Mouse (Mus musculus): ENCODE data around the gene Fam198a.
A peak's percentile ranks its signal among the peaks of the same experiment; 100 is the strongest.
"Not testable (repeated sequence)": the region's sequence is repeated elsewhere in the genome, so short reads cannot be mapped to it uniquely, and the experiment has no call there.

Gene Fam198a

GRCm38 (mm10) chr9:121982665-121983064 lies 31.9 kb downstream of the Fam198a start:
- DNase-seq (ENCODE audit: low spot score) = no peak

DNA sequence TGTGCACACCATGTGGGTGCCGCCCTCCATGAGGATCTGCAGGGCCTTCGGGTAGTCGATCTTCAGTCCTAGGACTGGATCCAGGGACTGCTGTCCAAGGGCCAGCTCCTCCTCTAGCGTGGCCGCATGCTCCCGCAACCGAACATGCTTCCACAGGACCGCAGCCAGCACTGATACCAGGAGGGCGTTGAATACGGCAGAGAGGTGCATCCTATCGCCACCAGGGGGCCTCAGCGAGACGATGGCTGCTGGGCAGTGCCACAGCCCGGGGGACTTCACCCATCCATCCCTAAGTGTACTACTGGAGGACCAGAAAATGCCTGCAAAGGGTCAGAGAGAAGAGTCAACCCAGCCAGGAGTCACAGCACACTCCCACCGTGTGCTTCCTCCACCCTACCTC lies 32.7 kb downstream of the Fam198a start:
- peak; percentile 63 for DNase-seq (ENCODE audit: low spot score)

DNA sequence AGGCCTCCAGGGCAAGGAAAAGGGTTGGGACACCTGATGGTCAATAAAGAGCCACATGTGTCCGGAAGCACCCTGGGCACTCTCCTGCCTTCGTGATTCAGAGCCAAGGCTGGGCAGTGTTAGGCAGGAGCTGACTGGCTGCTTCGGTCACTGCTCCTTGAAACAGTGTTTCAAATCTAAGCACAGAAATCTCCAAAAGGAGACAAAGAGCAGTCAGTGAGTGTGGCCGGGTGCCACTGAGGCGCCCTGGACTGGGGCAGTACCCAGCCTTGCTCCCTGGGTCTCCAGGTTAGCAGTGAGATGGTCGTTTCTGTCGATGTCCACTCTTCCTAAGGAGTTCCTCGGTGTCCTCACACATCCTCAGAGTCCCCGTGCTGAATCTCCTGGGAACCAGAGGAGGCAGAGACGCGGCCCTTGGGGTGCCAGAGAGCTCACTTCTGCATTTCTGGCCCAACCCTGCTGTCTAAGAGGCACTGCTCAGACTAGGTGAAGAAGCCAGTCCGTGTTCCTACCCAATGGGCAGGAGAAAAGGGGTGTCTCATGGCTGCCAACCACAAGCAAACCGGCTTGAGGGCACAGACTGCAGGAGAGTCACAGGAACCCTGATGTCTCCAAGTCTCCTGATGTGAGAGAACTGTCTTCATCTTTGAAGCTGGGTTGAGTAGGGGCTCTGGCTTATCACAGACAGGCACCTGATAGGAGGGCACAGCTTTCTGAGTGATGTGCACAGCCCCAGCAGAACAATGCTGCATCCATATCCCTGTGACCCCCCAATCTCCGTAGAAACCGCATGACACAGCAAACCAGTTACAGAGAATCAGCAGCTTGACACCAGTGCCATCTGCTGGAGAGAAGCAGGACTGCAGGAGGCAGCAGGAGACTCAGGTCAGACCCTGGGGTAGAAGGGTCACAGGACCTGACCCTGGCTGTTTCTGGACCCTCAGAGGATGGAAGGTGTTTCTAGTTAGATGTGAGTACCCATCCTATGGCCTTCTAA lies 34.0 kb downstream of the Fam198a start:
- DNase-seq (ENCODE audit: low spot score) = peak; percentile 70

GRCm38 (mm10) chr9:121988910-121989309 lies 38.1 kb downstream of the Fam198a start:
- DNase-seq (ENCODE audit: low spot score) = no peak

- DNase-seq (ENCODE audit: low spot score) = no peak
Observed at GRCm38 (mm10) chr9:121989536-121989935, 38.7 kb downstream of the Fam198a start.

DNA sequence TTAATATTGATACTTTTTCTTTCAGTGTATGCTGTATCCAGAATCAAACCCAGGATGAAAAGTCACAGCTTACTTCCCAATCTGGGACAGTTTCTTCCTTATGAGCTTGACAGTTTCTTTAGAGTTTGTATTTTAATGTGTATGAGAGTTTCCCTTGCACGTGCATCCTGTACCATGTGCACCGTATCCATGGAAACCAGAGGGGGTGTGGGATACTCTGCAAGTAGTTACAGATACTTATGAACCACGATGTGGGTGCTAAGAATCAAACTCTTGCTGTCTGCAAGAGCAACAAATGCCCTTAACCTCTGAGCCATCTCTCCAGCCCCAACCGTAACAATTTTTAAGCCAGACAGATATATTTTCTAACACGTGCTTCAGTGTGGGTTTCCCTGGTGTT lies 40.3 kb downstream of the Fam198a start:
- no peak for DNase-seq (ENCODE audit: low spot score)

DNA sequence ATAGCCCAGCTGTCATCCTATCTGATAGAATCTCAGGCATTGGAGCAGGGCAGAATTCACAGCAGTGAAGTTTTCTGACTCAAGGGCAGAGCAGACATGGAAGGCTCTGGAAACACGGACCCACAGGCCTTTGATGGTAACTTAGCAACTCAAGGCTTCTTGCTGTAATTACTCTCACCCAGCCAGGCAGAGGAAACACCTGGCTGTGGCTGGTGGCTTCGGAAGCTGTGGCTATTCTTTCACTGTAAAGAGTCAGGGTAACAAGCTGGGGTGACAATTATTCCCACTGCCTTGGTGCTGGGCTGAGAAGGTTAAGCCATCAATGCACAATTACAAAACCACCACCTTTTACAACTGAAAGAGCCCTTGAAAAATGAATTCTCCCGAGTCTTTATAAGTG lies 42.3 kb downstream of the Fam198a start:
- no peak for DNase-seq (ENCODE audit: low spot score)

DNA sequence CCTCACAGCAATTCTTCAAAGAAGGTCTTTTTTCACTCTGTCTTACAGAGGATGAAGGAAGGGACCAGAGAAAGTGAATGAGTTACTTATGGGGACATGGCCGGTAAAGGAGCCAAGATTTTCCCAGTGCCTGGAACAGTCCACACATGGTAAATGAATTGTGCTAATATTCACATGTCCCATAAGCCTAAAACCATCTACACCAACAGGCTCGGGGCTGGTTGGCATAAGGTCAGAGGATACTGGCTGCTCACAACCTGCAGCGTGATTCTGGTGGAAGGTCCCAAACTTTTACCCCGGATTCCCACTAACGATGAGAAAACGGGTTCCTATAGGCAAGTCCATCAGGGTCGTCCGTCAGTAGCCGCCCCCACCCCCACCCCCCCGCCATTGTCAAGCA lies 44.3 kb downstream of the Fam198a start:
- no peak for DNase-seq (ENCODE audit: low spot score)

DNA sequence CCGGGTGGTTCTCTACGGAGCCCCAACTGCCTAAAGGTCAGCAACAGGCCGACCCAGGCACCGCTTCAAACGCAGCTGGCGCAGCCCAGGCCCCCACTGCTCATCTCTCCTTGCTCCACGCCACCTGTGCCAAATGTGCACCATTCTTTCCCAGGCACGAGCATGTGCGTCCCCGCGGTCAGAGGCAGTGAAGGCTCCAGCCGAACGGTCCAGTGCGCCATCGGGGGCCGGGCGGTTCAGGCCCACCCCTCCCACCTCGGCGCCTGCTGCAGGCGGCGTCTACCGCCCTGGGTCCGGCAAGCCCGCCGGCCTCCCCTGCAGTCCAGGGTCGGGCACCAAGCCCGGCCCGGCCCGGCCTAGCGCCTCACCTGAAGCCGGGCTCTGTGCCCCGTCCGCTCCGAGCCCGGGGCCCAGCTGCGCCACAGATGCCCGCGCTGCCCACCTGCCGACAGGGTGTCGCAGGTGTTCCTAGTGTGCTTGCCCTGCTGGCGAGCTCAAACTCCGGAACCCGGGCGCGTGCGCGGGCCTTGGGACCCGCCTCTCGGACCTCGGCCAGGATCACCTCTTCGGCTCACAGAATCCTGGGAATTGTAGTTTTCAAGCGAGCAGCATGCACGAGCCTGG lies 44.8 kb downstream of the Fam198a start:
- peak; percentile 75 for DNase-seq (ENCODE audit: low spot score)

DNA sequence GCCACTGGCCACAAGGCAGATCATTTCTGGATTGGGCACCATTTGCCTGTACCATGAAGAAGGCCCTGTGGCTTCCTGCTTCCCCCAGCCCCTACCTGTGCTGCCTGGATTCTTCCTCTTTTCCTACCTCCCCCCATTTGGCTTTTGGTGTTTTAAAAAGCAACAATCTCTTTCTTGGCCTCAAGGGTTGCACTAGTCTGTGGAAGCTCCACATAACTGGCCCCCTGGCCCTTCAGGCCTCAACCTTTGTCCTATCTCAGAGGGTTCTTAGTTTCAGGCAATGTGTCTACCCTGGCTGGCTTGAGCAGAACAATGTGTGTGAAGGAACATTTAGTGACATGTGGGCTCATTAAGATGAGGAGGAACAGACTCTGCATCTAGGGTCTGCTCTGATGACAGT lies 46.2 kb downstream of the Fam198a start, which contains the start of gene Pomgnt2:
TSS of gene Pomgnt2 (minus strand) at position 101 of the 400 bp plus-strand sequence.
- DNase-seq (ENCODE audit: low spot score) = no peak

DNA sequence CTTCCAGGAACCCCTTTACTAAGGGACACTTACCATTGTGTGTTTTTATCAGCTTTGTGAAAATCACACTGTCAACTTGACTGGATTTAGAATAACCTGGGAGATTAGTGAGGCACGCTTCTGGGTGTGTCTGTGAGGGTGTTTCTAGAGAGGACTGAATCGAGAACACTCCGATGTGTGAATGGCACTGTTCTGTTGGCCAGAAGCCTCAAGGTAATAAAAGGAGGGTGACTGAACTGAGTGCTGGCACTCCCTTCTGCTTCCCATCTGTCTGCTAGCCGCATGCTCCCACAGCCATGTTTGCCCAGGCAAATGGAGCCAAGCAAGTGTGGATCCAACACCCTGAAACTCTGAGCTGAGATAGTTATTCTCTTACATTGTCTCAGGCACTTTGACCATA lies 47.2 kb downstream of the Fam198a start:
- no peak for DNase-seq (ENCODE audit: low spot score)

DNA sequence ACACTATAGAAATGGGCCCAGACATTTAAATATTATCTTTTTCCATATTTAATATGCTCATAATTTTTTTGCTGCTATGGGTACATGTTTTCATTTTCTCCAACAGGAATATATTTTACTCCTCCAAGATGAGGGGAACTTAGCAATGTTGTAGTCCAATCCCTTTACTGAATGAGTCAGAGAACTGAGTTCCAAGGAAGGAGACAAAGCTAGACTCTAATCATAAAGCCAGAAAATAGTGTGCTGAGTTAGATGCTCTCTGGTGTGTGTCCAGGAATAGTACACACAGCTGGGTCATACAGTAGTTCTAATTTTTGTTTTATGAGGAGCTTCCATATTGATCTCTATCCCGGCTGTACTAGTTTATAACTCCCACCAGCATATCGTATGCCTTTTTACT lies 55.4 kb downstream of the Fam198a start:
- no peak for DNase-seq (ENCODE audit: low spot score)

GRCm38 (mm10) chr9:122006609-122007008 lies 55.8 kb downstream of the Fam198a start:
- DNase-seq (ENCODE audit: low spot score) = no peak

- no peak for DNase-seq (ENCODE audit: low spot score)
Observed at GRCm38 (mm10) chr9:122008876-122009275, 58.1 kb downstream of the Fam198a start.

- DNase-seq (ENCODE audit: low spot score) = no peak
Observed at GRCm38 (mm10) chr9:122010751-122011150, 60.0 kb downstream of the Fam198a start.

GRCm38 (mm10) chr9:122012816-122013215 lies 62.0 kb downstream of the Fam198a start:
- DNase-seq (ENCODE audit: low spot score) = no peak

DNA sequence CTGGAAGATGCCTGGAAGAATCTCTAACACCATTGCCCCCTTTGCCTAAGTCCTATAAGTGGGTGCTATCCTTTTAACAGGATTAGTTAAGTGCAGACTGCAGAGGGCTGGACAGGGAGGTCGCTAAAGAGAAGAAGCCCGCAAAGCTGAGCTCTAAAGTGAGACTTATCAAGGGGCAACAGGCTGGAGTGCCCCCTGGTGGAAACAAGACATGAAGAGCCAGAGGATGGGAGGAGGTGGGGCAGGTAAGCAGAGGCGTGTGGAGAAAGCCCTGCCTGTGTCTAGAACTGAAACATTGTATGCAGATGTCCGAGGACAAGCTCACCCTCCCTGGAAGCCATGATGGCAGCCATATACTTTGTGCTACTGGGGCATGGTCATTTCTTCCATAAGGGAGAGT lies 62.8 kb downstream of the Fam198a start:
- DNase-seq (ENCODE audit: low spot score) = no peak

- DNase-seq (ENCODE audit: low spot score) = peak; percentile 64
Observed at GRCm38 (mm10) chr9:122014241-122014667, 63.5 kb downstream of the Fam198a start.

GRCm38 (mm10) chr9:122018079-122018478 lies 67.3 kb downstream of the Fam198a start:
- DNase-seq (ENCODE audit: low spot score) = no peak

DNA sequence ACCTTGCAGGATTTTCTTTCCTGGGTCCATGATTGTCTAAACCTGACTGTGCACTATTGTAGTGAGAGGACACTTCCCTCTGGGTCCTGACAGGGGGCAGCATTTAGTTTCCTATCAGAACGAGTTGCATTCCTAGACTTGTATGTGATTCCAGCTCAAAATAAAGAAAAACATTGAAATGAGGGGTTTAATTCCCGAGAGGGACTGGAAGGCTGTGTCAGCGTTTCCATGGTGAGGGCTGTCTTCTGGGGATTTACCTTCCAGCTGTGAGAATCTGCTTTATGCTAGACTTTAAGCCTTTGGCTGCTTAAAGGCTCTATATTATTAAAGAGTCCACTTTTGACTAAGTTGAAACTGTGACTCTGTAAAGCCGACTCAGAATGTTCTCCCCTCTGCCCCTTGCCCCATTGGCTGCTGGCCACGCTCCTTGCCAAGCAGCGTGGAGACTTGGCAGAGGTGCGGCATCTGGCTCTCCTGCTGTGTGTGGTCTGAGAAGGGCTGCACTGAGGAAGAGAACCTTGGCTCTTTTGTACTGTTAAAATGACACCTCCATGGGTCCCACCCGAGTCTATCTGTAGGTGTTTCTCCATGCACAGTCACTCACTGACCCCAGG lies 68.1 kb downstream of the Fam198a start:
- DNase-seq (ENCODE audit: low spot score) = peak; percentile 51

DNA sequence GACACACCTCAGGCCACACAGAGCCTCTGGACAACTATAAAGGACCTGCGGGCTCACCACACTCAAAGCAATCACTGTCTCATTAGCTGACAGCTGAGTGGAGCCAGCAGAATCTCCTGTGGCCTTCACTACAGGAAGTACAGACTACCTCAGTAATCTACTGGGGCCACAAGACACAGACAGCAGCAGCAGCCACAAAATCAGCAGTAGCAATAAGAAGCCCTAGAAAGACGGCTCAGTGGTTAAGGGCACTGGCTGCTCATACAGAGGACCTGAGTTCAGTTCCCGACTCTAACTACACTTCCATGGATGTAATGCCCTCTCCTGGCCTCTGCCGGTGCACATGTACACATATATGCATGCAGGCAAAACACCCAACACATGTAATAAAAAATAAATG lies 69.5 kb downstream of the Fam198a start:
- DNase-seq (ENCODE audit: low spot score) = no peak

GRCm38 (mm10) chr9:122021171-122021570 lies 70.4 kb downstream of the Fam198a start:
- not testable (repeated sequence) for DNase-seq (ENCODE audit: low spot score)

GRCm38 (mm10) chr9:122021581-122021980 lies 70.8 kb downstream of the Fam198a start:
- DNase-seq (ENCODE audit: low spot score) = no peak
